Mouse (Mus musculus): ENCODE measurements around the gene Eps8. TPM values are rescaled to one million over a fixed set of nuclear protein-coding genes. Genes with fewer than 3 reads are reported as not detected.
A peak's percentile ranks its signal among the peaks of the same experiment; 100 is the strongest.

The Eps8 gene
- polyA plus RNA-seq, 1 experiment, result 17.7 TPM

GRCm38 (mm10) chr6:137546101-137546500 is 108.6 kb downstream of the Eps8 start:
- Histone ChIP-seq H3K36me3 (ENCODE audit: control insufficient read depth, insufficient read depth, low read length, poor library complexity, severe bottlenecking) (peaks cover 8% of the 10 kb centered on the region), H3K27ac (ENCODE audit: insufficient read depth, low read length) (no peak overlapping the region), H3K4me3 (ENCODE audit: low read depth, low read length) (no peak overlapping the region), H3K9me3 (replicated peaks; ENCODE audit: control insufficient read depth, insufficient read depth, low read length, poor library complexity, severe bottlenecking) (peaks cover 31% of the 10 kb centered on the region), H3K27me3 (ENCODE audit: control insufficient read depth, insufficient read depth, low read length, poor library complexity, severe bottlenecking) (no peaks in the 10 kb centered on the region), H3K9ac (ENCODE audit: low read depth, poor library complexity, severe bottlenecking) (no peak overlapping the region), H3K4me1 (ENCODE audit: control insufficient read depth, insufficient read depth, low read length) (no peaks in the 10 kb centered on the region)
- TF ChIP-seq CTCF (IDR thresholded peaks at IDR 0.05; ENCODE audit: low read depth, low read length) (no peak), EP300 (IDR thresholded peaks at IDR 0.05; ENCODE audit: insufficient read depth, low read depth, low read length) (no peak), POLR2A (IDR thresholded peaks at IDR 0.05; ENCODE audit: insufficient read depth, low read length) (no peak)

- H3K9me3 ChIP-seq (replicated peaks; ENCODE audit: control insufficient read depth, insufficient read depth, low read length, poor library complexity, severe bottlenecking), result peaks cover 31% of the 10 kb centered on the region
- TF ChIP-seq POLR2A (IDR thresholded peaks at IDR 0.05; ENCODE audit: insufficient read depth, low read length) (no peak), EP300 (IDR thresholded peaks at IDR 0.05; ENCODE audit: insufficient read depth, low read depth, low read length) (no peak)
These were observed 109.3 kb downstream of the Eps8 start for GRCm38 (mm10) chr6:137545341-137545740.

GRCm38 (mm10) chr6:137542231-137543152 is 112.2 kb downstream of the Eps8 start:
- H3K4me1 ChIP-seq (ENCODE audit: control insufficient read depth, insufficient read depth, low read length), result peaks cover 4% of the 10 kb centered on the region
- TF ChIP-seq CTCF (IDR thresholded peaks at IDR 0.05; ENCODE audit: low read depth, low read length) (no peak), EP300 (IDR thresholded peaks at IDR 0.05; ENCODE audit: insufficient read depth, low read depth, low read length) (peak; percentile 88), POLR2A (IDR thresholded peaks at IDR 0.05; ENCODE audit: insufficient read depth, low read length) (no peak)
- peak overlapping the region; percentile 48; the same call in 1 of the 2 replicates for H3K9ac ChIP-seq (ENCODE audit: low read depth, poor library complexity, severe bottlenecking)
- no peak overlapping the region for H3K4me3 ChIP-seq (ENCODE audit: low read depth, low read length)
- peaks cover 8% of the 10 kb centered on the region for H3K36me3 ChIP-seq (ENCODE audit: control insufficient read depth, insufficient read depth, low read length, poor library complexity, severe bottlenecking)
- H3K27me3 ChIP-seq (ENCODE audit: control insufficient read depth, insufficient read depth, low read length, poor library complexity, severe bottlenecking), result no peaks in the 10 kb centered on the region
- H3K27ac ChIP-seq (ENCODE audit: insufficient read depth, low read length), result peak overlapping the region; percentile 99
- H3K9me3 ChIP-seq (replicated peaks; ENCODE audit: control insufficient read depth, insufficient read depth, low read length, poor library complexity, severe bottlenecking), result peaks cover 31% of the 10 kb centered on the region

More at GRCm38 (mm10) chr6:137545341-137545740, 109.3 kb downstream of the Eps8 start:
- peaks cover 8% of the 10 kb centered on the region for H3K36me3 ChIP-seq (ENCODE audit: control insufficient read depth, insufficient read depth, low read length, poor library complexity, severe bottlenecking)
- H3K27ac ChIP-seq (ENCODE audit: insufficient read depth, low read length), result peak overlapping the region; percentile 93
- H3K9ac ChIP-seq (ENCODE audit: low read depth, poor library complexity, severe bottlenecking), result no peak overlapping the region
- H3K4me1 ChIP-seq (ENCODE audit: control insufficient read depth, insufficient read depth, low read length), result peaks cover 3% of the 10 kb centered on the region
- H3K27me3 ChIP-seq (ENCODE audit: control insufficient read depth, insufficient read depth, low read length, poor library complexity, severe bottlenecking), result no peaks in the 10 kb centered on the region
- no peak overlapping the region for H3K4me3 ChIP-seq (ENCODE audit: low read depth, low read length)

- TF ChIP-seq POLR2A (IDR thresholded peaks at IDR 0.05; ENCODE audit: insufficient read depth, low read length) (no peak), EP300 (IDR thresholded peaks at IDR 0.05; ENCODE audit: insufficient read depth, low read depth, low read length) (peak; percentile 74; the same call in 1 of the 2 replicates)
- peak overlapping the region; percentile 99 for H3K27ac ChIP-seq (ENCODE audit: insufficient read depth, low read length)
These were observed 113.2 kb downstream of the Eps8 start for GRCm38 (mm10) chr6:137541216-137542176.

GRCm38 (mm10) chr6:137540800-137541199 is 113.9 kb downstream of the Eps8 start:
- Histone ChIP-seq H3K36me3 (ENCODE audit: control insufficient read depth, insufficient read depth, low read length, poor library complexity, severe bottlenecking) (peaks cover 5% of the 10 kb centered on the region), H3K4me3 (ENCODE audit: low read depth, low read length) (no peak overlapping the region), H3K9me3 (replicated peaks; ENCODE audit: control insufficient read depth, insufficient read depth, low read length, poor library complexity, severe bottlenecking) (peaks cover 20% of the 10 kb centered on the region), H3K4me1 (ENCODE audit: control insufficient read depth, insufficient read depth, low read length) (peaks cover 4% of the 10 kb centered on the region), H3K9ac (ENCODE audit: low read depth, poor library complexity, severe bottlenecking) (0 out of 2 replicates have a peak overlapping the region, but pooled peaks have one; percentile 24), H3K27me3 (ENCODE audit: control insufficient read depth, insufficient read depth, low read length, poor library complexity, severe bottlenecking) (no peaks in the 10 kb centered on the region), H3K27ac (ENCODE audit: insufficient read depth, low read length) (peak overlapping the region; percentile 99)
- TF ChIP-seq EP300 (IDR thresholded peaks at IDR 0.05; ENCODE audit: insufficient read depth, low read depth, low read length) (no peak), POLR2A (IDR thresholded peaks at IDR 0.05; ENCODE audit: insufficient read depth, low read length) (no peak)

More at GRCm38 (mm10) chr6:137541216-137542176, 113.2 kb downstream of the Eps8 start:
- no peaks in the 10 kb centered on the region for H3K27me3 ChIP-seq (ENCODE audit: control insufficient read depth, insufficient read depth, low read length, poor library complexity, severe bottlenecking)
- H3K4me3 ChIP-seq (ENCODE audit: low read depth, low read length), result no peak overlapping the region
- H3K36me3 ChIP-seq (ENCODE audit: control insufficient read depth, insufficient read depth, low read length, poor library complexity, severe bottlenecking), result peaks cover 8% of the 10 kb centered on the region
- 0 out of 2 replicates have a peak overlapping the region, but pooled peaks have one; percentile 34 for H3K9ac ChIP-seq (ENCODE audit: low read depth, poor library complexity, severe bottlenecking)
- H3K9me3 ChIP-seq (replicated peaks; ENCODE audit: control insufficient read depth, insufficient read depth, low read length, poor library complexity, severe bottlenecking), result peaks cover 25% of the 10 kb centered on the region
- H3K4me1 ChIP-seq (ENCODE audit: control insufficient read depth, insufficient read depth, low read length), result peaks cover 4% of the 10 kb centered on the region

Measured in ES-Bruce4 (cell line).